Mouse (Mus musculus): ENCODE data around the gene Kif12. TPM values are rescaled to one million over a fixed set of nuclear protein-coding genes. Genes with fewer than 3 reads are reported as not detected.

The Kif12 gene
- polyA plus RNA-seq, 1 experiment from 2014 or later: 0.13 TPM

Other genes starting within 250 kb of the Kif12 start
- gene Zfp618, start 206.6 kb downstream of the Kif12 start, polyA plus RNA-seq (2015; fragmentation: Nextera tagmentation; extraction: Ambion mirVana): 39.2 and 44.0 TPM in 2 replicates
- 0.56 and 2.5 TPM in 2 replicates for gene Ambp, start 17.3 kb downstream of the Kif12 start, polyA plus RNA-seq (2015; fragmentation: Nextera tagmentation; extraction: Ambion mirVana)
- gene Col27a1, start 41.9 kb upstream of the Kif12 start, polyA plus RNA-seq (2015; fragmentation: Nextera tagmentation; extraction: Ambion mirVana): 32.1 and 32.3 TPM in 2 replicates
- not detected in 2 replicates for gene Orm1, start 172.4 kb upstream of the Kif12 start, polyA plus RNA-seq (2015; fragmentation: Nextera tagmentation; extraction: Ambion mirVana)
- gene Orm3, start 184.0 kb upstream of the Kif12 start, polyA plus RNA-seq (2015; fragmentation: Nextera tagmentation; extraction: Ambion mirVana): not detected in 2 replicates
- gene Orm2, start 190.3 kb upstream of the Kif12 start, polyA plus RNA-seq (2015; fragmentation: Nextera tagmentation; extraction: Ambion mirVana): not detected in 2 replicates
- 8.5 and 8.6 TPM in 2 replicates for gene Akna, start 231.2 kb upstream of the Kif12 start, polyA plus RNA-seq (2015; fragmentation: Nextera tagmentation; extraction: Ambion mirVana)